Mouse (Mus musculus) WW6 (cell line): ENCODE results near the gene Tsc22d1.
A peak's percentile ranks its signal among the peaks of the same experiment; 100 is the strongest.

ENCODE experiments used
- DNase-seq: peaks from one replicate; pipeline ENCODE4 v3.0.0-alpha.2; 2013; ENCODE audit warnings: low read depth, low spot score

The Tsc22d1 gene

GRCm38 (mm10) chr14:76414862-76415780 lies at the start of gene Tsc22d1:
Tsc22d1 (plus strand) TSS chr14:76414961.
- no peak for DNase-seq

GRCm38 (mm10) chr14:76373638-76374037 lies 41.1 kb upstream of the Tsc22d1 start:
- DNase-seq, result no peak

GRCm38 (mm10) chr14:76374601-76375000 lies 40.2 kb upstream of the Tsc22d1 start:
- DNase-seq, result no peak

GRCm38 (mm10) chr14:76376561-76376960 lies 38.2 kb upstream of the Tsc22d1 start:
- no peak for DNase-seq

- no peak for DNase-seq
These were observed 35.4 kb upstream of the Tsc22d1 start for GRCm38 (mm10) chr14:76379411-76379810.

GRCm38 (mm10) chr14:76388025-76388424 lies 26.7 kb upstream of the Tsc22d1 start:
- peak; percentile 65 for DNase-seq

- DNase-seq, result no peak
These were observed 16.5 kb upstream of the Tsc22d1 start for GRCm38 (mm10) chr14:76398251-76398650.

- DNase-seq, result no peak
These were observed 12.2 kb upstream of the Tsc22d1 start for GRCm38 (mm10) chr14:76402574-76402973.

- DNase-seq, result no peak
These were observed 5.7 kb upstream of the Tsc22d1 start for GRCm38 (mm10) chr14:76409111-76409510.

- DNase-seq, result no peak
These were observed 1.0 kb upstream of the Tsc22d1 start for GRCm38 (mm10) chr14:76413773-76414121.

GRCm38 (mm10) chr14:76414122-76414861 lies 469 bp upstream of the Tsc22d1 start:
- DNase-seq, result peak; percentile 94

GRCm38 (mm10) chr14:76415781-76416301 lies 1.1 kb downstream of the Tsc22d1 start:
- DNase-seq, result no peak

- no peak for DNase-seq
These were observed 1.7 kb downstream of the Tsc22d1 start for GRCm38 (mm10) chr14:76416366-76417040.

- no peak for DNase-seq
These were observed 2.6 kb downstream of the Tsc22d1 start for GRCm38 (mm10) chr14:76417346-76417745.

- no peak for DNase-seq
These were observed 6.0 kb downstream of the Tsc22d1 start for GRCm38 (mm10) chr14:76420726-76421125.

GRCm38 (mm10) chr14:76421162-76421561 lies 6.4 kb downstream of the Tsc22d1 start:
- no peak for DNase-seq

- DNase-seq, result no peak
These were observed 10.7 kb downstream of the Tsc22d1 start for GRCm38 (mm10) chr14:76425422-76425821.

GRCm38 (mm10) chr14:76425986-76426530 lies 11.3 kb downstream of the Tsc22d1 start:
- no peak for DNase-seq

- no peak for DNase-seq
These were observed 14.1 kb downstream of the Tsc22d1 start for GRCm38 (mm10) chr14:76428855-76429254.

GRCm38 (mm10) chr14:76431918-76432317 lies 17.2 kb downstream of the Tsc22d1 start:
- no peak for DNase-seq

- DNase-seq, result no peak
These were observed 17.6 kb downstream of the Tsc22d1 start for GRCm38 (mm10) chr14:76432369-76432768.

GRCm38 (mm10) chr14:76432816-76433215 lies 18.1 kb downstream of the Tsc22d1 start:
- DNase-seq, result no peak
